Mouse (Mus musculus) MEL (cell line): ENCODE results near the gene Aph1b. TPM values are rescaled to one million over a fixed set of nuclear protein-coding genes. Genes with fewer than 3 reads are reported as not detected.
A peak's percentile ranks its signal among the peaks of the same experiment; 100 is the strongest.
"Not testable (repeated sequence)": the region's sequence is repeated elsewhere in the genome, so short reads cannot be mapped to it uniquely, and the experiment has no call there.

Source experiments
- DNase-seq: peaks from one replicate; pipeline ENCODE4 v3.0.0; 2011; ENCODE audit warnings: low read depth, low spot score
- H3K27ac ChIP-seq: 2 replicates; pipeline ENCODE4 v1.5.1; 2012; ENCODE audit warnings: low read depth, mild to moderate bottlenecking, control low read depth, low read length, moderate library complexity; ENCODE audit not compliant: control insufficient read depth
- H3K27me3 ChIP-seq, 2 experiments: fragments of 150-350 bp in 1 of 2; sonication (generic) in 1 of 2; 2 replicates each; pipeline ENCODE4 v1.6.1; 2012; ENCODE audit warnings: low read length in 2 of 2, mild to moderate bottlenecking in 2 of 2, improper control_type of control experiment in 1 of 2, moderate library complexity in 1 of 2; ENCODE audit not compliant: insufficient read depth in 2 of 2, control insufficient read depth in 1 of 2
- H3K36me3 ChIP-seq, 2 experiments: 2 replicates each; pipeline ENCODE4 v1.6.1; 2012 to 2014; ENCODE audit warnings: low read length in 2 of 2, improper control_type of control experiment in 1 of 2, inconsistent platforms in 1 of 2, mild to moderate bottlenecking in 1 of 2; ENCODE audit not compliant: insufficient read depth in 2 of 2, control insufficient read depth in 1 of 2
- H3K4me1 ChIP-seq, 2 experiments: fragments of 150-350 bp in 1 of 2; sonication (generic) in 1 of 2; 2 replicates each; pipeline ENCODE4 v1.6.1; 2012; ENCODE audit warnings: low read length in 2 of 2, improper control_type of control experiment in 1 of 2, mild to moderate bottlenecking in 1 of 2; ENCODE audit not compliant: insufficient read depth in 2 of 2, control insufficient read depth in 1 of 2
- H3K4me3 ChIP-seq, 2 experiments: fragments of 150-350 bp in 1 of 2; sonication (generic) in 1 of 2; 2 replicates each; pipeline ENCODE4 v1.5.1; 2012; ENCODE audit warnings: low read depth in 2 of 2, low read length in 2 of 2, mild to moderate bottlenecking in 2 of 2, moderate library complexity in 2 of 2, control low read depth in 1 of 2, improper control_type of control experiment in 1 of 2; ENCODE audit not compliant: control insufficient read depth in 1 of 2, insufficient read depth in 1 of 2
- H3K79me2 ChIP-seq: 2 replicates; pipeline ENCODE4 v1.6.1; 2012; ENCODE audit warnings: mild to moderate bottlenecking, low read length, moderate library complexity; ENCODE audit not compliant: control insufficient read depth, poor library complexity, insufficient read depth
- H3K9ac ChIP-seq: 2 replicates; pipeline ENCODE4 v1.6.1; 2012; ENCODE audit warnings: low read depth, mild to moderate bottlenecking, control low read depth, low read length, moderate library complexity; ENCODE audit not compliant: control insufficient read depth, poor library complexity, severe bottlenecking
- H3K9me3 ChIP-seq: fragments of 150-350 bp; sonication (generic); replicated peaks from 2 replicates; pipeline ENCODE4 v1.6.1; 2012; ENCODE audit warnings: mild to moderate bottlenecking, low read length, improper control_type of control experiment, moderate library complexity; ENCODE audit not compliant: insufficient read depth
- CTCF ChIP-seq, 3 experiments: IDR thresholded peaks in 2 of 3; conservative IDR thresholded peaks in 1 of 3; 2 replicates each; pipeline ENCODE4 v1.5.1; 2011 to 2012; ENCODE audit warnings: low read length in 3 of 3, low read depth in 2 of 3, mild to moderate bottlenecking in 2 of 3, improper control_type of control experiment in 1 of 3, inconsistent platforms in 1 of 3, mixed read lengths in 1 of 3, moderate library complexity in 1 of 3; ENCODE audit not compliant: control insufficient read depth in 1 of 3, insufficient read depth in 1 of 3, poor library complexity in 1 of 3, severe bottlenecking in 1 of 3
- E2F4 ChIP-seq: IDR thresholded peaks from 2 replicates; pipeline ENCODE4 v1.6.1; 2011; ENCODE audit warnings: low read depth, low read length, improper control_type of control experiment, borderline replicate concordance
- ELF1 ChIP-seq: IDR thresholded peaks from 2 replicates; pipeline ENCODE4 v1.6.1; 2014; ENCODE audit warnings: low read depth, mild to moderate bottlenecking, inconsistent platforms, low read length, improper control_type of control experiment, moderate library complexity
- EP300 ChIP-seq, 2 experiments: IDR thresholded peaks; 2 replicates each; pipeline ENCODE4 v1.6.1; 2011; ENCODE audit warnings: improper control_type of control experiment in 2 of 2, low read length in 2 of 2, low read depth in 1 of 2, mild to moderate bottlenecking in 1 of 2
- GABPA ChIP-seq: IDR thresholded peaks from 2 replicates; pipeline ENCODE4 v1.6.1; 2012; ENCODE audit warnings: low read depth, mild to moderate bottlenecking, inconsistent platforms, low read length, improper control_type of control experiment, moderate library complexity
- HCFC1 ChIP-seq: IDR thresholded peaks from 2 replicates; pipeline ENCODE4 v1.6.1; 2012; ENCODE audit warnings: low read depth, mild to moderate bottlenecking, inconsistent platforms, low read length, improper control_type of control experiment, moderate library complexity
- KAT2A ChIP-seq: conservative IDR thresholded peaks from 2 replicates; pipeline ENCODE4 v1.6.1; 2012; ENCODE audit warnings: low read depth, low read length, improper control_type of control experiment, inconsistent platforms
- MAX ChIP-seq: IDR thresholded peaks from 2 replicates; pipeline ENCODE4 v1.6.1; 2011; ENCODE audit warnings: low read length, improper control_type of control experiment
- MAZ ChIP-seq: IDR thresholded peaks from 2 replicates; pipeline ENCODE4 v1.6.1; 2012; ENCODE audit warnings: low read depth, mild to moderate bottlenecking, inconsistent platforms, low read length, improper control_type of control experiment
- MYC ChIP-seq: IDR thresholded peaks from 2 replicates; pipeline ENCODE4 v1.6.1; 2011; ENCODE audit warnings: low read depth, mild to moderate bottlenecking, low read length, improper control_type of control experiment, moderate library complexity
- NRF1 ChIP-seq: IDR thresholded peaks from 2 replicates; pipeline ENCODE4 v1.6.1; 2014; ENCODE audit warnings: low read depth, mild to moderate bottlenecking, inconsistent platforms, low read length, improper control_type of control experiment, moderate library complexity; ENCODE audit not compliant: poor library complexity, insufficient read depth, severe bottlenecking
- POLR2AphosphoS5 ChIP-seq: IDR thresholded peaks from 2 replicates; pipeline ENCODE4 v1.6.1; 2012; ENCODE audit warnings: low read depth, borderline replicate concordance, mild to moderate bottlenecking, inconsistent platforms, low read length, moderate library complexity, mixed read lengths
- RAD21 ChIP-seq: IDR thresholded peaks from 2 replicates; pipeline ENCODE4 v1.6.1; 2011; ENCODE audit warnings: mild to moderate bottlenecking, low read depth, low read length, improper control_type of control experiment
- RCOR1 ChIP-seq: IDR thresholded peaks from 2 replicates; pipeline ENCODE4 v1.6.1; 2012; ENCODE audit warnings: low read depth, mild to moderate bottlenecking, inconsistent platforms, low read length, improper control_type of control experiment
- SIN3A ChIP-seq: IDR thresholded peaks from 2 replicates; pipeline ENCODE4 v1.6.1; 2012; ENCODE audit warnings: low read length, improper control_type of control experiment, inconsistent platforms
- SMC3 ChIP-seq: IDR thresholded peaks from 2 replicates; pipeline ENCODE4 v1.6.1; 2011; ENCODE audit warnings: low read depth, low read length, improper control_type of control experiment
- TBP ChIP-seq: IDR thresholded peaks from 2 replicates; pipeline ENCODE4 v1.8.0; 2011; ENCODE audit warnings: low read depth, low read length, improper control_type of control experiment
- USF1 ChIP-seq: IDR thresholded peaks from 2 replicates; pipeline ENCODE4 v1.6.1; 2014; ENCODE audit warnings: low read depth, mild to moderate bottlenecking, inconsistent platforms, low read length, improper control_type of control experiment, moderate library complexity
- ZC3H11A ChIP-seq: IDR thresholded peaks from 2 replicates; pipeline ENCODE4 v1.6.1; 2012; ENCODE audit warnings: low read depth, mild to moderate bottlenecking, inconsistent platforms, low read length, improper control_type of control experiment
- ZMIZ1 ChIP-seq: IDR thresholded peaks from 2 replicates; pipeline ENCODE4 v1.6.1; 2012; ENCODE audit warnings: low read depth, mild to moderate bottlenecking, inconsistent platforms, low read length, improper control_type of control experiment, moderate library complexity
- ZNF384 ChIP-seq: IDR thresholded peaks from 2 replicates; pipeline ENCODE4 v1.6.1; 2012; ENCODE audit warnings: low read depth, mild to moderate bottlenecking, inconsistent platforms, low read length, improper control_type of control experiment
- polyA plus RNA-seq, 2 experiments: library from polyadenylated mRNA; stranded (reverse) in 1 of 2; unstranded in 1 of 2; fragments of >175 nt in 1 of 2; fragments of >200 nt in 1 of 2; gene quantifications; 2 replicates each; pipeline versions ENCODE4 v1.2.1 to v1.2.4; 2012; ENCODE audit warnings: low replicate concordance in 2 of 2, low read depth in 1 of 2; ENCODE audit not compliant: insufficient read length in 2 of 2, insufficient read depth in 1 of 2, missing spikeins in 1 of 2
- total RNA-seq: library from RNA; depleted of rRNA; stranded (reverse); fragments of 300-350 nt; gene quantifications from 2 replicates; pipeline ENCODE4 v1.2.3, GENCODE M21; 2012

The Aph1b gene
- total and polyA plus RNA-seq, 3 experiments: 0.04 to 0.93 TPM; not detected in 1

DNA sequence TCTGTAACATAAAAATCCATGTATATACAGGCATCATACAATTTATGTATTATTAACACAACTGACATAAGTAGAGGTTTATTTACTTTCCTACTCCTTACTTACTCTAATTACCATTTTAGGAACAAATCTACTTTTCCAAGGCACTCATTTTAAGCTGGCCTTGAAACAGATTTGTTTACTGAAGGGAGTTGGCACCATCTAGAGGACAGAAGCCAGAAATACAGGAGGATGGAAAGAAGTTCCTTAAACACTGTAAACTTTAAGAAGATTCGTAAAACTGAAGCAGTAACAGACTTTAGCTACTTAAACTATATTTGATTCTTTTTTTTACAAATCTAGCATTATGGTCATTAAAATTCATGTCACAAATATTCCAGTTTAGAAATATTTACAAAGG lies 30.7 kb upstream of the Aph1b start:
- Histone ChIP-seq H3K4me3 (no peak overlapping the region), H3K4me1 (no peaks in the 10 kb centered on the region), H3K27ac (no peak overlapping the region), H3K9ac (no peak overlapping the region), H3K36me3 (no peaks in the 10 kb centered on the region), H3K27me3 (peaks cover 0 to 2% of the 10 kb centered on the region in 2 experiments; a peak in 1 of 4 replicates), H3K9me3 (no peaks in the 10 kb centered on the region), H3K79me2 (no peaks in the 10 kb centered on the region)
- TF ChIP-seq RAD21: peak; percentile 98
- no peak for TF ChIP-seq E2F4
- 0 out of 2 replicates have a peak, but pooled peaks have one; percentile 18 for TF ChIP-seq MYC
- peak; percentile 96 for TF ChIP-seq SMC3
- no peak for TF ChIP-seq EP300 (IDR thresholded peaks at IDR 0.05; ENCODE audit: low read depth in 1 of 2, low read length in 2 of 2)
- peak; percentile 32; the same call in 1 of the 2 replicates for TF ChIP-seq SIN3A
- no peak for TF ChIP-seq ZNF384
- TF ChIP-seq CTCF (IDR thresholded peaks at IDR 0.05 in 2 of 3, conservative IDR thresholded peaks at IDR 0.05 in 1 of 3; ENCODE audit: control insufficient read depth in 1 of 3, insufficient read depth in 1 of 3, low read depth in 2 of 3, low read length in 3 of 3, poor library complexity in 1 of 3, severe bottlenecking in 1 of 3): peak; percentile 3 to 95 (median 51); a peak in 3 of 6 replicates
- peak; percentile 86 for TF ChIP-seq ZC3H11A
- TF ChIP-seq USF1: no peak
- peak; percentile 78 for DNase-seq

DNA sequence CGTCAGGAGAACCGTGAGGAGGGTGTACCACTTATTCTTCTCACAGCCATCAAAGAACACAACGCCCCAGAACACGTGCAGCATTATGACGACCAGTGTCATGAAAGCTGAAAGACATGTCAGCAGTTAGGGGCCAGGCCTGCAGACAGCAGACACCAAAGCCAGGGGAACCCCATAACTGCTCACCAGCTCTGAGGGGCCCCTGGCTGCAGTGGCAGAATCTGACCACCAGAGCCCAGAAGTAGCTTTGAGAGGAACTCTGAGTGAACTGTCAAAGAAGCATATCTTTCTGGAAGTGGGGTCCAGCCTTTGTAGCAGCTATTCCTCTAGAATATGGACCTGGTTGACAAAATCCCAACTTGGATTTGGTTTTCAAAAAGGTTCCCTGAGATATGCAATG lies 27.0 kb upstream of the Aph1b start:
- H3K9me3 ChIP-seq, H3K9ac ChIP-seq, H3K36me3 ChIP-seq, DNase-seq, H3K4me3 ChIP-seq, H3K27ac ChIP-seq, H3K79me2 ChIP-seq, H3K4me1 ChIP-seq, H3K27me3 ChIP-seq: not testable (repeated sequence)
- TF ChIP-seq CTCF (IDR thresholded peaks at IDR 0.05 in 2 of 3, conservative IDR thresholded peaks at IDR 0.05 in 1 of 3; ENCODE audit: control insufficient read depth in 1 of 3, insufficient read depth in 1 of 3, low read depth in 2 of 3, low read length in 3 of 3, poor library complexity in 1 of 3, severe bottlenecking in 1 of 3): peak in 2 of 3 experiments; percentile 15 to 21; a peak in 3 of 6 replicates

GRCm38 (mm10) chr9:66820996-66821395 lies 25.7 kb upstream of the Aph1b start:
- Histone ChIP-seq H3K9ac (no peak overlapping the region), H3K27ac (no peak overlapping the region), H3K4me1 (no peaks in the 10 kb centered on the region), H3K27me3 (no peaks in the 10 kb centered on the region; a peak in 1 of 4 replicates), H3K36me3 (no peaks in the 10 kb centered on the region), H3K79me2 (no peaks in the 10 kb centered on the region), H3K4me3 (no peak overlapping the region), H3K9me3 (no peaks in the 10 kb centered on the region)
- DNase-seq: no peak
- TF ChIP-seq ZMIZ1 (no peak), NRF1 (no peak), MAZ (no peak), GABPA (no peak), KAT2A (no peak), POLR2AphosphoS5 (no peak), USF1 (peak; percentile 42; the same call in 1 of the 2 replicates), HCFC1 (no peak), ELF1 (no peak), MAX (peak; percentile 69), RCOR1 (no peak), TBP (no peak), RAD21 (no peak), EP300 (IDR thresholded peaks at IDR 0.05; ENCODE audit: low read depth in 1 of 2, low read length in 2 of 2) (no peak), E2F4 (no peak)
- TF ChIP-seq, all 39 proteins: peak for 2
